Mouse (Mus musculus): Measurements from ENCODE around the gene Gm3012. TPM values are rescaled to one million over a fixed set of nuclear protein-coding genes. Genes with fewer than 3 reads are reported as not detected.
"Not testable (repeated sequence)": the region's sequence is repeated elsewhere in the genome, so short reads cannot be mapped to it uniquely, and the experiment has no call there.

The Gm3012 gene
- not detected in 2 replicates for polyA plus RNA-seq (2014; fragmentation: Nextera tagmentation; extraction: Ambion mirVana)

GRCm38 (mm10) chr14:3634212-3634611 lies at the start of gene Gm3012:
TSS of gene Gm3012 (plus strand) at chr14:3634512.
- no CpG with 5 or more reads among the region's 2 CpGs for WGBS
- H3K27me3 ChIP-seq (ENCODE audit: control insufficient read depth, insufficient read depth, low read length); H3K36me3 ChIP-seq (ENCODE audit: control insufficient read depth, insufficient read depth, low read length); H3K4me2 ChIP-seq (replicated peaks; ENCODE audit: low read depth, low read length); H3K27ac ChIP-seq (ENCODE audit: low read length); H3K9ac ChIP-seq (replicated peaks; ENCODE audit: low read depth, low read length); ATAC-seq (ENCODE audit: insufficient number of reproducible peaks, insufficient read depth, low FRiP score, low read depth); H3K4me3 ChIP-seq (ENCODE audit: low read depth, low read length); H3K9me3 ChIP-seq (ENCODE audit: control insufficient read depth, low read depth, low read length); H3K4me1 ChIP-seq (ENCODE audit: control insufficient read depth, insufficient read depth, low read length): not testable (repeated sequence)

GRCm38 (mm10) chr14:3651730-3652129 lies 17.4 kb downstream of the Gm3012 start, which contains the start of gene Gm3020:
TSS of gene Gm3020 (plus strand) at chr14:3652030.
- H3K27me3 ChIP-seq (ENCODE audit: control insufficient read depth, insufficient read depth, low read length); H3K4me2 ChIP-seq (replicated peaks; ENCODE audit: low read depth, low read length); H3K4me3 ChIP-seq (ENCODE audit: low read depth, low read length); H3K9me3 ChIP-seq (ENCODE audit: control insufficient read depth, low read depth, low read length); H3K9ac ChIP-seq (replicated peaks; ENCODE audit: low read depth, low read length); H3K27ac ChIP-seq (ENCODE audit: low read length); ATAC-seq (ENCODE audit: insufficient number of reproducible peaks, insufficient read depth, low FRiP score, low read depth); H3K36me3 ChIP-seq (ENCODE audit: control insufficient read depth, insufficient read depth, low read length); H3K4me1 ChIP-seq (ENCODE audit: control insufficient read depth, insufficient read depth, low read length): not testable (repeated sequence)
- no CpG with 5 or more reads among the region's 32 CpGs for WGBS

- not testable (repeated sequence) for H3K27ac ChIP-seq (ENCODE audit: low read length); H3K4me1 ChIP-seq (ENCODE audit: control insufficient read depth, insufficient read depth, low read length); H3K9me3 ChIP-seq (ENCODE audit: control insufficient read depth, low read depth, low read length); H3K36me3 ChIP-seq (ENCODE audit: control insufficient read depth, insufficient read depth, low read length); H3K27me3 ChIP-seq (ENCODE audit: control insufficient read depth, insufficient read depth, low read length); H3K4me2 ChIP-seq (replicated peaks; ENCODE audit: low read depth, low read length); H3K4me3 ChIP-seq (ENCODE audit: low read depth, low read length); ATAC-seq (ENCODE audit: insufficient number of reproducible peaks, insufficient read depth, low FRiP score, low read depth); H3K9ac ChIP-seq (replicated peaks; ENCODE audit: low read depth, low read length)
- no CpG with 5 or more reads among the region's 3 CpGs for WGBS
Observed at GRCm38 (mm10) chr14:3688483-3688882, 54.2 kb downstream of the Gm3012 start, which contains the start of gene Gm3043. TSS of gene Gm3043 (plus strand) at chr14:3688783.

Other genes with a start within 250 kb of the Gm3012 start
- gene Gm10413, start 239.4 kb upstream of the Gm3012 start, polyA plus RNA-seq (2014; fragmentation: Nextera tagmentation; extraction: Ambion mirVana): not detected in 2 replicates
- gene Gm10409, start 221.9 kb upstream of the Gm3012 start, polyA plus RNA-seq (2014; fragmentation: Nextera tagmentation; extraction: Ambion mirVana): 1.1 and 2.0 TPM in 2 replicates
- 0.81 and 0.97 TPM in 2 replicates for gene Gm3005, start 206.4 kb upstream of the Gm3012 start, polyA plus RNA-seq (2014; fragmentation: Nextera tagmentation; extraction: Ambion mirVana)
- gene Gm10408, start 185.1 kb upstream of the Gm3012 start, polyA plus RNA-seq (2014; fragmentation: Nextera tagmentation; extraction: Ambion mirVana): not detected in 2 replicates
- gene Gm3020, start 17.5 kb downstream of the Gm3012 start, polyA plus RNA-seq (2014; fragmentation: Nextera tagmentation; extraction: Ambion mirVana): 1.1 and 2.0 TPM in 2 replicates
- not detected in 2 replicates for gene Gm3043, start 54.3 kb downstream of the Gm3012 start, polyA plus RNA-seq (2014; fragmentation: Nextera tagmentation; extraction: Ambion mirVana)
- gene Gm3002, start 175.6 kb downstream of the Gm3012 start, polyA plus RNA-seq (2014; fragmentation: Nextera tagmentation; extraction: Ambion mirVana): 0.24 TPM in 1 of 2 replicates, not detected in the other
- gene Gm3033, start 211.7 kb downstream of the Gm3012 start, polyA plus RNA-seq (2014; fragmentation: Nextera tagmentation; extraction: Ambion mirVana): not detected in 2 replicates
- 0.23 TPM in 1 of 2 replicates, not detected in the other for gene Gm2916, start 249.7 kb downstream of the Gm3012 start, polyA plus RNA-seq (2014; fragmentation: Nextera tagmentation; extraction: Ambion mirVana)